13 mouse cellular contexts compared by ENCODE assay signal in the genomic region with DNA sequence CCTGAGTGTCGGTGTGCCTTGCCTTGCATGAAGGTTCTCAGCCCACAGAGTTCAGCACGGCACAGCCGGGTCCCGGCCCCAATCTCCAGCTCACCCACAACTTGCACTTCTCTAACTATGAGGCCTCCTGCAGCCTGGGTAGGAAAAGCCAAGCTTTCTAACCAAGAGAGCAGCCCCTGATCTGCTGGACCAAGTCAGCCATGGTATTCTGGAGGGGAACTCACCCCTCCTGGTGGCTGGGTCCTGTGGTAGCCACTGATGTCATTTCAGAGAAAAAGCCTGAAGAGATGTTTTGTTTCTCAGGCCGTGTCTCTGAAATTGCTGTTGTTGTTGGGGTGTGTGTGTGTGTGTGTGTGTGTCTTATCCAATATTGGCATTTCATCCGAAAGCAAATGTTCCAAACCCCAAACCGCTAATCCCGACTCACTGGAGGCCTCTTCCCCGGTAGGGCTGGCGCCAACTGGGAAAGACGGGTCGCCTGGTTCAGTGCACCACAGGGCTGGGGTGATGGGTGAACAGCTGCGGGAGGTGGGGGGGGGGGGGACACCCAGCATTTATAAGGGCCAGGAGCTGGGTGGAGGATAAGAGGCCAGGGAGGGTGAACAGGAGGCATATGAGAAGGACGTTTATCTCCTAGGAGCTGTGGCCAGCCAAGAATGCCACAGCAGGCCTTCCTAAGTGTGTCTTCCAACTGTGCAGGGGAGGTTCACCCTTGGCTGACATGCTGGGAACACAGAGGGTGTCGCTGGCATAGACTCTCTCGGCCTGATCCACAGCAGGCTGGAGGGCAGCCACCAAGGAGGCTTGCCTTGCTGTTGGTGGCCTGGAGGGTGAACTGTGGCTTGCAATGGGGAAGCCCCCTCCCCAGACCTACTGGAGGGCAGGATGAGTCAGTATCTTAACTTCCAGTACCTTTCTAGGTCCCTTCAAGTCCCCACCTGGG.
A peak's percentile ranks its signal among the peaks of the same experiment; 100 is the strongest.
DNase-seq lines count a peak whose midpoint lies in the region; ATAC-seq and TF ChIP-seq lines count a peak whose summit lies in the region.
"Had no signal": no experiment of that assay in that cellular context is flagged by ENCODE, and none has a peak within 500 bp of the region (broad histone marks: within the 10 kb centered on the region; RNA-seq: fewer than 3 reads in every experiment).

No protein-coding gene starts in this region.

- DNase-seq in hindbrain, embryonic 10.5 days (ENCODE audit: low spot score) = no peak
- DNase-seq in lung, postnatal 10 days = peak; percentile 71
- DNase-seq in lung, adult 2 months = no peak
- DNase-seq in adrenal gland, postnatal 4 days (ENCODE audit: low spot score in 2 of 2) = no peak
- DNase-seq: adrenal gland, postnatal 25 days; cerebellum, adult 11-12 months; kidney, postnatal 36 days had no signal

- no peak for ATAC-seq in hindbrain, embryonic 16.5 days
- no peak for ATAC-seq in megakaryocyte progenitor cell, adult 5-6 weeks (replicated peaks; ENCODE audit: poor library complexity)
- ATAC-seq: forebrain, embryonic 13.5 days had no signal

- H3K9me3 ChIP-seq in hindbrain, embryonic 10.5 days = no peaks in the 10 kb centered on the region
- no peaks in the 10 kb centered on the region for H3K9me3 ChIP-seq in hindbrain, embryonic 16.5 days (ENCODE audit: control insufficient read depth, low read length)
- H3K9me3 ChIP-seq: forebrain, embryonic 13.5 days; limb, embryonic 12.5 days; midbrain, embryonic 10.5 days had no signal

- 0 out of 2 replicates have a peak overlapping the region, but pooled peaks have one; percentile 29 for H3K27ac ChIP-seq in hindbrain, embryonic 10.5 days
- H3K27ac ChIP-seq in hindbrain, embryonic 16.5 days (ENCODE audit: low read depth, low read length) = no peak overlapping the region
- H3K27ac ChIP-seq in brown adipose tissue, adult 24 weeks (replicated peaks; ENCODE audit: low read depth, low read length) = peak overlapping the region; percentile 37
- H3K27ac ChIP-seq: forebrain, embryonic 13.5 days; limb, embryonic 12.5 days; midbrain, embryonic 10.5 days had no signal

- no peak overlapping the region for H3K4me2 ChIP-seq in hindbrain, embryonic 16.5 days (ENCODE audit: low read length)
- H3K4me2 ChIP-seq: forebrain, embryonic 13.5 days; limb, embryonic 12.5 days had no signal

- H3K4me1 ChIP-seq in hindbrain, embryonic 10.5 days (replicated peaks) = peaks cover 29% of the 10 kb centered on the region
- no peaks in the 10 kb centered on the region for H3K4me1 ChIP-seq in hindbrain, embryonic 16.5 days (ENCODE audit: control insufficient read depth, insufficient read depth, low read depth, low read length)
- peaks cover 2% of the 10 kb centered on the region for H3K4me1 ChIP-seq in lung, adult 2 months (ENCODE audit: control insufficient read depth, insufficient read depth, low read length)
- H3K4me1 ChIP-seq in brown adipose tissue, adult 24 weeks (ENCODE audit: control insufficient read depth, insufficient read depth, insufficient read length, low read length) = peaks cover 5% of the 10 kb centered on the region
- H3K4me1 ChIP-seq: forebrain, embryonic 13.5 days had no signal

- TF ChIP-seq CTCF in lung, adult 2 months (IDR thresholded peaks at IDR 0.05; ENCODE audit: insufficient read depth, low read length) = no peak

- H3K36me3 ChIP-seq in hindbrain, embryonic 10.5 days = no peaks in the 10 kb centered on the region
- no peaks in the 10 kb centered on the region for H3K36me3 ChIP-seq in hindbrain, embryonic 16.5 days (ENCODE audit: control insufficient read depth, insufficient read depth, low read length)
- H3K36me3 ChIP-seq: limb, embryonic 12.5 days; midbrain, embryonic 10.5 days had no signal

- H3K4me3 ChIP-seq in hindbrain, embryonic 10.5 days = no peak overlapping the region
- H3K4me3 ChIP-seq in hindbrain, embryonic 16.5 days (ENCODE audit: low read length) = no peak overlapping the region
- H3K4me3 ChIP-seq in lung, adult 2 months (replicated peaks; ENCODE audit: extremely low read depth, low read depth, low read length) = no peak overlapping the region
- H3K4me3 ChIP-seq in brown adipose tissue, adult 24 weeks (ENCODE audit: insufficient read depth, low read depth, low read length) = no peak overlapping the region
- H3K4me3 ChIP-seq: forebrain, embryonic 13.5 days; limb, embryonic 12.5 days; midbrain, embryonic 10.5 days had no signal

- H3K27me3 ChIP-seq in hindbrain, embryonic 10.5 days (ENCODE audit: insufficient read depth, poor library complexity, severe bottlenecking) = peaks cover 28% of the 10 kb centered on the region
- H3K27me3 ChIP-seq in hindbrain, embryonic 16.5 days (replicated peaks; ENCODE audit: control insufficient read depth, insufficient read depth, low read length) = no peaks in the 10 kb centered on the region

- WGBS in hindbrain, embryonic 10.5 days = 84% methylated on average over 16 of the region's 16 CpGs
- 71% methylated on average over 16 of the region's 16 CpGs for WGBS in hindbrain, embryonic 16.5 days
- WGBS in lung, adult 2 months = 78% methylated on average over 16 of the region's 16 CpGs

- no peak for TF ChIP-seq POLR2A in lung, adult 2 months (IDR thresholded peaks at IDR 0.05; ENCODE audit: borderline replicate concordance, extremely low read depth, low read depth, low read length)

- H3K9ac ChIP-seq in hindbrain, embryonic 16.5 days (ENCODE audit: low read depth, low read length) = no peak overlapping the region
- H3K9ac ChIP-seq: forebrain, embryonic 13.5 days; limb, embryonic 12.5 days had no signal
